Mouse (Mus musculus) adrenal gland, postnatal 4 days (tissue): ENCODE measurements around the gene Fgf7. TPM values are rescaled to one million over a fixed set of nuclear protein-coding genes. Genes with fewer than 3 reads are reported as not detected.

ENCODE experiments used
- DNase-seq, 2 experiments: peaks; one replicate each; pipeline ENCODE4 v3.0.0; 2021 to 2022; ENCODE audit warnings: low spot score in 2 of 2, mixed read lengths in 2 of 2
- total RNA-seq, 2 experiments: library from RNA; stranded (reverse); gene quantifications; 2 replicates each; pipeline ENCODE4 v1.2.3; 2021

Fgf7 gene
- total RNA-seq, 2 experiments from 2014 or later: 1.9 to 2.1 TPM

- DNase-seq: no peak
Observed at GRCm38 (mm10) chr2:126060595-126060994, 26.1 kb downstream of the Fgf7 start.

DNA sequence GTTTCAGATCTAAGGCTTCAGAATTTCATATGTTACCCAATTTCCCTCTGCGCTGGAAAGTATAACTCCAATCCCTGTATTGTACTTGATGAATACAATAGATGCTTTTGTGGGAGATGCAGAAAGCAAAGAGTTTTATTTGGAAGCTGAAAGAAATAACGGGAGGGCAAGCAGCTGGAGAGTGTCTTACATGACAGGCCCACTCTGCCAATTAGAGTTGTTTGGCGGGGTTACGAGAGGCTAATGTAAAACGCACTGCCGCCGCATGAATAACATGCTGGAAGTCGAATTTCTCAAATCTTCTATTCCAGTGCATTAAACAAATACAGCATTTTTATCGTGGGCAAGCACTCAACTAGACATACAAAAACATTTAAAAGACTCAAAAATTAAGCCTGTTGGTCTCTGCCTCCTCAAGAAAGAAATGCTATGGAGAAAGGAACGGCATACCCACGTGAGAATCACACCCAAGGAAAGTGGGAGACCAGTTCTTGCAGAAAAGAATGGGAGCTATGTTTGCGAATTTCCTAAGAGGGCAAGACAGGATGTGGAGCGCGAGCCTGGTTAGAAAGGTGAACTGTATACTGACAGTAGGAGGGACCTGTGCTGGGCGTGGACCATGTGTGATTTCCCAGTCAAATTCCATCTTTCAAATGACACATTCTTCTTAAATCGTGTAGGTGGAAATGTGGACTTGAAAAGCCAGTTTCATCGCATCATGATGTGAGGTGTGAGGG, 26.7 kb downstream of the Fgf7 start:
- no peak for DNase-seq

DNA sequence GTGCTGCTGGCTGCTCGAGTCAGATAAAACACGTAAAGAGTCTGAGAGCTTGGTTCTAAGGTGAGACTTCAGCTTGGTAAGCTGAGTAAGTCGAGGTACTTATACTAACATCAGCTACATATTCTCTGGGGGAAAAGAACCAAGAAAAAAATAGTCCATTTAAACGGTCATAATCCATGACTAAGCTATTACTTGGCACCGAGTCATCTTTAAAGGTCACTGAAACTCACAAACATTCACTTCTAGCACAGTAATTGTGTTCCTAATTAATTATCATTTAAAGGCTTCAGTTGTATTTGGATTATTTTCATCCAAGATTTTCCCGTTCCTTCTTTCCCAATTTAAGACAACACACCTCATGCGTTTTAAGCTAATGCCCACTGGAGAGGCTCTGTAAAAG, 28.4 kb downstream of the Fgf7 start:
- no peak for DNase-seq

- no peak for DNase-seq
Observed at GRCm38 (mm10) chr2:126064814-126065213, 30.4 kb downstream of the Fgf7 start.

DNA sequence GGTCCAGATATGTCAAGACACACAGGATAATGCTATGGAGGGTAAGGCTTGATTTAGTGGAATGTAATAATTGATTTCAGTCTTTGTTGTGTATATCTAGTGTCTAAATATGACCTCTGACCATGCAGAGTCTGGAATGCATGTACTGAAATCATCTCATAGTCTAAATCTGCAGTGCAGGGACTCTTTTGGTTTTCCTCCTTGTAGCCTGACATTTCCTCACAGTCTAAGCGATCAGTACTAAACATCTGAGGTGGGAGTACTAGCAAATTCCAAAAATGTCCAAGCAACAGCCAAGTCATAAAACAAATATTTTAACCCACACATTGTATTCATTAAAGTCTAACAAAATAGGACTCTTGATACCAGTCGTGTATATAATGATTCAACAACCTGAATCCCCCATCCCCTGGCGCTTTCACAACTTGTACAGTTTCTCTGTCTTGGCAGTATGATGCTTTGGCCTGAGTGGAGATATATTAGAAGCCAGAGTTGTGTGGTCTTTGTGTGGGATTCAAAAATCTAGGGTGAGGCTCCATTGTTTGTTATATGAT, 30.9 kb downstream of the Fgf7 start:
- DNase-seq: no peak

DNA sequence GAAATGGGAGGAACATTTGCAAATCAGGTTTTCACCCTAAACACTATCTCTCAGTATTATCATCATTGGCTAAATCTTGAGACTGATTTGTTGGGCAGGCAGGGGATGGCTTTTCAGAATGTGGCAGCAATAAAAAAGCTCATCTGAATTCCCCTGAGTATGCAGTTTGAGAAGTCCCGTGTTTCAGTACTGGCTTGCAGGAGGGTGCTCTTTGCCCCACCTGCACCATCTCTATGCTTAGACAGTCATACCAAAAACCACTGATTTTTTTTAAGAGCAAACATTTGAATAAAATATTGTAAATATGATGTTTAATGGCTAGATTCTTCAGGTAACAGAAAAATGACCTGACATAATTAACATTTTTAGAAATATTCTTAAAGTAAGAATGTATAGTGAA, 35.3 kb downstream of the Fgf7 start:
- no peak for DNase-seq

GRCm38 (mm10) chr2:126073744-126074143, 39.3 kb downstream of the Fgf7 start:
- DNase-seq: no peak

GRCm38 (mm10) chr2:126076506-126076905, 42.0 kb downstream of the Fgf7 start:
- DNase-seq: no peak

GRCm38 (mm10) chr2:126079086-126079485, 44.6 kb downstream of the Fgf7 start:
- DNase-seq: no peak

DNA sequence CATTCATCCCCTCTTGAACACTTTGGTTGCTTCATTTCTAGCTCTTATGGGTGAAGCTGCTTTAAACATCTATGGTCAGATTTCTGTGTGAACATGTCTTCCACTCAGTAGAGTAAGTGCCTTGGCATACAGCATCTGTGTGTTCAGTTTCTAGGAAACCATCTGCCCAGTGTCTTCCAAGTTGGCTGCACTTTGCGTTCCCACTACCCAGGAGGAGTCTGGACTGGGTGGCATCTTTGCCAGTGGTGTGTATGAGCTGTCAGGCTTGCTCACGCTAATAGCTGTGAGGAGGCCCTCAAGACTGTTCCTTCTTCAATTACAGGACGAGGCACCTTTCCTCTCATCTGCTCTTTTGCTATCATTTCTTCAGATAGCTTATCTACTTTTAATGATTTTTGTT, 49.9 kb downstream of the Fgf7 start:
- no peak for DNase-seq

DNA sequence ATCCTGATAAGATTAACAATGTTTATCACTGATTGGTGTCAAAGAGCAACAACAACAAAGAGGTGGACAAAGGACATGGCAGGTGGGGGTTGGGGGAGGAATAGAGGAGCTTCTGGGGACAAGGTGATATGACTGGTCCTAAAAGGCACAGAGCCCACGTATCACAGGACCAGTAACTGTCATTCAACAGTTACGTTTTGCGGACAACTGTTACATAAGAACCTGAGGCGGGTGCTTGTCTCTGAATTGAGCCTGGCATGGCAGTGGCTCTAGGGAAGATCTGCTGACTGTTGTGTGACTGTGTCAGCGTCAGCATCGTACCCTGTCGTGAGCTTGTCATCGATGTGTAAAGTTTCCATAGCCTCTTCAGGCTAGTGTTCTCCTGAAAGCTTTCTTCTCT, 51.7 kb downstream of the Fgf7 start:
- DNase-seq: no peak

GRCm38 (mm10) chr2:126090432-126090831, 56.0 kb downstream of the Fgf7 start:
- DNase-seq: no peak

DNA sequence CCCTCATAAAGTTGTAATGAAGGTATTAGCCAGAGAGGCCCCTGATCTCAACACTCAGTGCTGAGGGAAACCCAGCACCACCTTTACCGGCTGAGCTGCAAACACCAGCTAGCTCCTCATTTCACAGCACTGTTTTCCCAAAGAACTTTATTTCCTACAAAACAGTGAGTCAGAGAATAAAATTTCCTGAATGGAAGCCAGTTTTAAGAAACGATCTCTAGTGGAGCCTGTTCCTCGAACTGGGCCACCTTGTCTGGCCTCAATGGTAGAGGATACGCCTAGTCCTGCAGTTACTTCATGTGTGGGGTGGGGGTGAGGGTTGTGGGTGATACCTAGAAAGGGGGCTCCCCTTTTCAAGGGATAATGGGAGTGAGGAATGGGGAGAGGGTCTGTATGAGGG, 60.2 kb downstream of the Fgf7 start:
- DNase-seq: no peak

Other genes starting within 250 kb of the Fgf7 start
- gene Galk2, start 175.5 kb upstream of the Fgf7 start, total RNA-seq: 10 to 100 TPM; 51.4 to 56.5 TPM
- gene Cops2, start 175.5 kb upstream of the Fgf7 start, total RNA-seq: 100 to 1,000 TPM; 144 to 145 TPM
- gene Fam227b, start 117.3 kb downstream of the Fgf7 start, total RNA-seq: not detected
- gene Dtwd1, start 117.5 kb downstream of the Fgf7 start, total RNA-seq: 10 to 100 TPM; 12.8 to 15.2 TPM
- gene Gm17555, start 180.4 kb downstream of the Fgf7 start, total RNA-seq: not detected